Mouse (Mus musculus) MEL (cell line): ENCODE data around the gene Upk2. TPM values are rescaled to one million over a fixed set of nuclear protein-coding genes. Genes with fewer than 3 reads are reported as not detected.

Source experiments
- polyA plus RNA-seq, 2 experiments: library from polyadenylated mRNA; stranded (reverse) in 1 of 2; unstranded in 1 of 2; fragments of >175 nt in 1 of 2; fragments of >200 nt in 1 of 2; gene quantifications; 2 replicates each; pipeline versions ENCODE4 v1.2.1 to v1.2.4; 2012; ENCODE audit warnings: low replicate concordance in 2 of 2, low read depth in 1 of 2; ENCODE audit not compliant: insufficient read length in 2 of 2, insufficient read depth in 1 of 2, missing spikeins in 1 of 2
- total RNA-seq: library from RNA; depleted of rRNA; stranded (reverse); fragments of 300-350 nt; gene quantifications from 2 replicates; pipeline ENCODE4 v1.2.3, GENCODE M21; 2012; rRNA removed

Upk2 gene
- total and polyA plus RNA-seq, 3 experiments, result not detected

Other genes with a start within 250 kb of the Upk2 start
- 9.1 and 14.9 TPM in 2 replicates for gene Cbl, start 220.9 kb downstream of the Upk2 start, total RNA-seq
- 10 to 100 TPM; 36.8 to 41.1 TPM for gene Cbl, start 220.9 kb downstream of the Upk2 start, polyA plus RNA-seq
- gene Ccdc153, start 214.3 kb downstream of the Upk2 start, total RNA-seq, result not detected in 2 replicates
- not detected for gene Ccdc153, start 214.3 kb downstream of the Upk2 start, polyA plus RNA-seq
- gene Pdzd3, start 203.5 kb downstream of the Upk2 start, total RNA-seq, result not detected in 2 replicates
- under 1 TPM in 1 of 2 experiments, not detected in 1; 0.06 TPM for gene Pdzd3, start 203.5 kb downstream of the Upk2 start, polyA plus RNA-seq
- 1.2 and 1.5 TPM in 2 replicates for gene Nlrx1, start 186.4 kb downstream of the Upk2 start, total RNA-seq
- 1 to 10 TPM in 1 of 2 experiments, not detected in 1; 7.0 TPM for gene Nlrx1, start 186.4 kb downstream of the Upk2 start, polyA plus RNA-seq
- 2.5 and 4.1 TPM in 2 replicates for gene Abcg4, start 166.4 kb downstream of the Upk2 start, total RNA-seq
- 10 to 100 TPM in 1 of 2 experiments, not detected in 1; 17.1 TPM for gene Abcg4, start 166.4 kb downstream of the Upk2 start, polyA plus RNA-seq
- 14.3 and 16.4 TPM in 2 replicates for gene Hinfp, start 149.3 kb downstream of the Upk2 start, total RNA-seq
- 10 to 100 TPM in 1 of 2 experiments, not detected in 1; 31.3 TPM for gene Hinfp, start 149.3 kb downstream of the Upk2 start, polyA plus RNA-seq
- 4.3 and 4.7 TPM in 2 replicates for gene C2cd2l, start 134.7 kb downstream of the Upk2 start, total RNA-seq
- gene C2cd2l, start 134.7 kb downstream of the Upk2 start, polyA plus RNA-seq, result 10 to 100 TPM in 1 of 2 experiments, not detected in 1; 10.9 TPM
- gene Dpagt1, start 129.0 kb downstream of the Upk2 start, total RNA-seq, result 12.7 and 14.9 TPM in 2 replicates
- gene Dpagt1, start 129.0 kb downstream of the Upk2 start, polyA plus RNA-seq, result 10 to 100 TPM in 1 of 2 experiments, not detected in 1; 43.5 TPM
- gene H2afx, start 120.3 kb downstream of the Upk2 start, total RNA-seq, result 805 and 828 TPM in 2 replicates
- gene H2afx, start 120.3 kb downstream of the Upk2 start, polyA plus RNA-seq, result 10 to 100 TPM in 1 of 2 experiments, not detected in 1; 89.6 TPM
- gene Hmbs, start 110.7 kb downstream of the Upk2 start, total RNA-seq, result 110 and 145 TPM in 2 replicates
- 100 to 1,000 TPM in 1 of 2 experiments, not detected in 1; 138 TPM for gene Hmbs, start 110.7 kb downstream of the Upk2 start, polyA plus RNA-seq
- 18.4 and 18.6 TPM in 2 replicates for gene Vps11, start 93.3 kb downstream of the Upk2 start, total RNA-seq
- gene Vps11, start 93.3 kb downstream of the Upk2 start, polyA plus RNA-seq, result 10 to 100 TPM in 1 of 2 experiments, not detected in 1; 27.1 TPM
- 137 and 186 TPM in 2 replicates for gene Hyou1, start 75.5 kb downstream of the Upk2 start, total RNA-seq
- gene Hyou1, start 75.5 kb downstream of the Upk2 start, polyA plus RNA-seq, result 100 to 1,000 TPM in 1 of 2 experiments, not detected in 1; 160 TPM
- 29.0 and 31.9 TPM in 2 replicates for gene Slc37a4, start 58.1 kb downstream of the Upk2 start, total RNA-seq
- gene Slc37a4, start 58.1 kb downstream of the Upk2 start, polyA plus RNA-seq, result 10 to 100 TPM in 1 of 2 experiments, not detected in 1; 35.3 TPM
- 2,496 and 2,743 TPM in 2 replicates for gene Rps25, start 47.8 kb downstream of the Upk2 start, total RNA-seq
- 1,000 to 10,000 TPM in 1 of 2 experiments, not detected in 1; 3,114 TPM for gene Rps25, start 47.8 kb downstream of the Upk2 start, polyA plus RNA-seq
- gene Trappc4, start 47.4 kb downstream of the Upk2 start, total RNA-seq, result 121 and 140 TPM in 2 replicates
- gene Trappc4, start 47.4 kb downstream of the Upk2 start, polyA plus RNA-seq, result 100 to 1,000 TPM in 1 of 2 experiments, not detected in 1; 129 TPM
- 13.2 and 18.7 TPM in 2 replicates for gene Ccdc84, start 36.4 kb downstream of the Upk2 start, total RNA-seq
- 10 to 100 TPM in 1 of 2 experiments, not detected in 1; 18.0 TPM for gene Ccdc84, start 36.4 kb downstream of the Upk2 start, polyA plus RNA-seq
- 0.08 TPM in 1 of 2 replicates, not detected in the other for gene Foxr1, start 13.8 kb downstream of the Upk2 start, total RNA-seq
- gene Foxr1, start 13.8 kb downstream of the Upk2 start, polyA plus RNA-seq, result under 1 TPM in 1 of 2 experiments, not detected in 1; 0.07 TPM
- 0.58 and 0.78 TPM in 2 replicates for gene Bcl9l, start 27.8 kb upstream of the Upk2 start, total RNA-seq
- 1 to 10 TPM in 1 of 2 experiments, not detected in 1; 5.1 TPM for gene Bcl9l, start 27.8 kb upstream of the Upk2 start, polyA plus RNA-seq
- not detected in 2 replicates for gene Cxcr5, start 106.9 kb upstream of the Upk2 start, total RNA-seq
- under 1 TPM in 1 of 2 experiments, not detected in 1; 0.18 TPM for gene Cxcr5, start 106.9 kb upstream of the Upk2 start, polyA plus RNA-seq
- gene Ddx6, start 149.9 kb upstream of the Upk2 start, total RNA-seq, result 35.9 and 44.6 TPM in 2 replicates
- gene Ddx6, start 149.9 kb upstream of the Upk2 start, polyA plus RNA-seq, result 10 to 100 TPM; 41.9 to 96.5 TPM
- not detected in 2 replicates for gene Treh, start 218.3 kb upstream of the Upk2 start, total RNA-seq
- gene Treh, start 218.3 kb upstream of the Upk2 start, polyA plus RNA-seq, result not detected